Mouse (Mus musculus) Patski (cell line): ENCODE measurements around the gene Tatdn2. TPM values are rescaled to one million over a fixed set of nuclear protein-coding genes. Genes with fewer than 3 reads are reported as not detected.

Experiments used
- ATAC-seq: fragments of 100-300 bp; one replicate; pipeline ENCODE4 v1.8.0; 2021
- CTCF ChIA-PET: fragments of 350-600 bp; sonication (Branson Sonifier 250); formaldehyde crosslinking; loops from one replicate; lab custom pipeline; 2022; ENCODE audit warnings: inconsistent platforms; lab: Charles Lee
- POLR2A ChIA-PET: fragments of 350-600 bp; sonication (Branson Sonifier 250); formaldehyde crosslinking; loops from one replicate; lab custom pipeline; 2022; ENCODE audit warnings: antibody characterized with exemption, inconsistent platforms; lab: Charles Lee
- DNase-seq: peaks from one replicate; pipeline ENCODE4 v3.0.0-alpha.2; 2011; ENCODE audit warnings: low read depth, low spot score
- H3K27me3 ChIP-seq: fragments of 371-371 bp; one replicate; pipeline ENCODE4 v1.5.1; 2021
- CTCF ChIP-seq: fragments of 100-300 bp; IDR thresholded peaks from one replicate; pipeline ENCODE4 v1.5.1; 2021
- in situ Hi-C: fragments of 300-500 bp; cut with MboI; formaldehyde crosslinking; loops from 3 replicates; pipeline ENCODE4 v1.11.1; 2018; ENCODE audit warnings: low pct_unique_long_range_greater_than_20kb, mixed read lengths
- polyA plus RNA-seq: library from polyadenylated mRNA; unstranded; gene quantifications from one replicate; pipeline ENCODE4 v1.2.3, GENCODE M21; 2021

Tatdn2 gene
- polyA plus RNA-seq, 1 experiment from 2014 or later: 56.3 TPM

- H3K27me3 ChIP-seq: peaks cover 44% of the 10 kb centered on the region
- no peak for TF ChIP-seq CTCF
- in situ Hi-C loops: no loop called here
- ATAC-seq: no peak
- POLR2A ChIA-PET: no interaction called here
- CTCF ChIA-PET: no interaction called here
- no peak for DNase-seq
These were observed 45.5 kb downstream of the Tatdn2 start for GRCm38 (mm10) chr6:113742321-113742720.

GRCm38 (mm10) chr6:113743111-113743510, 46.3 kb downstream of the Tatdn2 start:
- POLR2A ChIA-PET: no interaction called here
- in situ Hi-C loops: no loop called here
- CTCF ChIA-PET: no interaction called here
- peaks cover 49% of the 10 kb centered on the region for H3K27me3 ChIP-seq
- ATAC-seq (no peak), DNase-seq (no peak)
- TF ChIP-seq CTCF: no peak

GRCm38 (mm10) chr6:113745117-113745516, 48.3 kb downstream of the Tatdn2 start:
- ChIA-PET POLR2A (no interaction called here), CTCF (no interaction called here)
- peaks cover 62% of the 10 kb centered on the region for H3K27me3 ChIP-seq
- TF ChIP-seq CTCF: no peak
- ATAC-seq: no peak
- in situ Hi-C loops: no loop called here
- DNase-seq: no peak

DNA sequence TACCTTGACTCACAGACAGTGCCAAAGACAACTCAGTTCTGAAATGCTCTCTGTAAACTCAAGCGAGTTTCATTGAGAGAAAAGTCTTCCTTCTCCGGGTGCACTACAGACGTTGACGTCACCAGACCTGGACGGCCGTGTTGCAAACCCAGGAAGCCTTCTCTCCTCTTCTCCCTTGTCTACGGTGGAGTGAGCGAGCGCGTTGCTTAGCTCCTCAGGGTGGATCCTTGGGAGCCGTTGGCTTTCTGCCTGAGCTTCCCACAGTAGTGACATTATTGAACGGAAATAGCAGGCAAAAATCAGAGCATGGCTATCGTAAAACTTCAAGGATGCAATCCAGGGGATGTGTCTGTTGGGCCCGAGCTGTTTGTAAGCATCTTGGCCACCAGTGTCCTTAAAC, 50.4 kb downstream of the Tatdn2 start:
- DNase-seq: no peak
- no peak for ATAC-seq
- peaks cover 69% of the 10 kb centered on the region for H3K27me3 ChIP-seq
- in situ Hi-C loops: no loop called here
- ChIA-PET POLR2A (no interaction called here), CTCF (no interaction called here)
- no peak for TF ChIP-seq CTCF

DNA sequence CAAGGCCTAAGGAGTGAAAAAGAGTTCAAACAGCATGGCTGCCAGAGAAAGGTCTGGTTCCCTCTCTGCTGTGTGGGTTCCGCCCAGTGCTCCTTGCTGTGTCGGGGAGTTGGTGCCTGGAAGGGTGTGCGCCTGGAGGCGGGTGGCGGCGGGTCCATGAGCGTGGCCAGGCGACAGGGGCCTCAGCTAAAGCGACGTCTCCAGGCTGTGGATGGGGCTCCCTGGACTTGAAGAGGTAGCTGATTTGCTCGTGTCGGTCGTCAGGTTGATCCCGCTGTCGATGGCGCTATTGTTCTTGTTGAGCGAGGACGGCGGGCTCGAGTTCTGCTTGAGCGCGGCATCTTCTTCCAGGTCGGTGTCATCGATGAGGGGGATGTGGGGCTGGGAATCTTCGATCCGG, 51.5 kb downstream of the Tatdn2 start:
- CTCF ChIA-PET: no interaction called here
- no peak for DNase-seq

DNA sequence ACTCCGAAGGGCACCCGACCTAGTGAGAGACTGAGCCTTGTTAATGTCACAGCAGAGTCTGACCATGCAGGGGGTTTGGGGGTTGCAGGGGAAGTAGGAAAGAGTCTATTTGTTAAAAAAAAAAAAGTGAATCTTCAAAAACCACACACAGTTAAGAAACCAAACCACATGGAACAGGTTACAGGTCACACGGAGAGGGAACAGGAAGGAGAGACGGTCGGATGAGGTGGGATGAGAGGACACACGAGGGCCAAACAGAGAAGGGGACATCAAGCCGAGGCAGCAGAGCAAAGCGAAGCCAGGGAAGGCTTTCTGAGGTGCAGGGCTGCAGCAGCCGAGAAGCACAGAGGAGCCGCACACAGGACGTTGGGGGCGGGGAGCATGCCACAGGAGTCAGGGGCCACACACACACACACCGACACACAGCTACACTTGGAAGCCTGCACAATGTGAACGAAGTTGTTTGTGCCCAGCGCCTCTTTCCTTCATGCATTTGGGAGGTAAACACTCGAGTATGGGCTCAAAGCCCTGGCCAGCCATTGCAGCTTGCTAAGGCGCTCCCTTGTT, 52.4 kb downstream of the Tatdn2 start:
- TF ChIP-seq CTCF: no peak
- DNase-seq (no peak), ATAC-seq (no peak)
- in situ Hi-C loops: no loop called here
- ChIA-PET CTCF (interaction anchor here (1.2 kb wide), 1 partner anchor 13 kb away, joined by 3 read pairs; no protein-coding TSS in a partner anchor), POLR2A (no interaction called here)
- peaks cover 53% of the 10 kb centered on the region for H3K27me3 ChIP-seq

More for the DNA sequence above, 51.5 kb downstream of the Tatdn2 start:
- H3K27me3 ChIP-seq: peaks cover 62% of the 10 kb centered on the region
- in situ Hi-C loops: no loop called here
- POLR2A ChIA-PET: no interaction called here
- no peak for TF ChIP-seq CTCF
- ATAC-seq: no peak

Other genes starting within 250 kb of the Tatdn2 start
- 1.7 TPM for gene Il17re, start 238.6 kb upstream of the Tatdn2 start, polyA plus RNA-seq
- 242 TPM for gene Il17rc, start 225.6 kb upstream of the Tatdn2 start, polyA plus RNA-seq
- 131 TPM for gene Creld1, start 213.8 kb upstream of the Tatdn2 start, polyA plus RNA-seq
- gene Prrt3, start 195.1 kb upstream of the Tatdn2 start, polyA plus RNA-seq: 0.63 TPM
- 162 TPM for gene Emc3, start 165.4 kb upstream of the Tatdn2 start, polyA plus RNA-seq
- gene Fancd2, start 165.4 kb upstream of the Tatdn2 start, polyA plus RNA-seq: 8.2 TPM
- not detected for gene Fancd2os, start 96.3 kb upstream of the Tatdn2 start, polyA plus RNA-seq
- gene Brk1, start 92.3 kb upstream of the Tatdn2 start, polyA plus RNA-seq: 167 TPM
- 29.5 TPM for gene Vhl, start 73.1 kb upstream of the Tatdn2 start, polyA plus RNA-seq
- gene Irak2, start 58.6 kb upstream of the Tatdn2 start, polyA plus RNA-seq: 34.6 TPM
- 1.5 TPM for gene Ghrl, start 22.8 kb downstream of the Tatdn2 start, polyA plus RNA-seq
- gene Sec13, start 43.7 kb downstream of the Tatdn2 start, polyA plus RNA-seq: 181 TPM